Mouse (Mus musculus) neural tube, embryonic 15.5 days (tissue): ENCODE results near the gene Zbtb2. TPM values are rescaled to one million over a fixed set of nuclear protein-coding genes. Genes with fewer than 3 reads are reported as not detected.
"Not testable (repeated sequence)": the region's sequence is repeated elsewhere in the genome, so short reads cannot be mapped to it uniquely, and the experiment has no call there.

ENCODE experiments used
- ATAC-seq: fragments of 200-750 bp; cut with Nextera tagmentation; 2 replicates; pipeline ENCODE4 v1.8.0; 2017; ENCODE audit warnings: mild to moderate bottlenecking, moderate TSS enrichment, moderate library complexity; ENCODE audit not compliant: low FRiP score
- H3K27ac ChIP-seq: fragments of 300-500 bp; sonication (generic); replicated peaks from 2 replicates; pipeline ENCODE4 v1.5.1; 2015; ENCODE audit warnings: mild to moderate bottlenecking, inconsistent platforms
- H3K27me3 ChIP-seq: fragments of 300-500 bp; sonication (generic); replicated peaks from 2 replicates; pipeline ENCODE4 v1.6.1; 2015; ENCODE audit warnings: inconsistent platforms
- H3K36me3 ChIP-seq: fragments of 300-500 bp; sonication (generic); 2 replicates; pipeline ENCODE4 v1.6.1; 2015; ENCODE audit warnings: inconsistent platforms
- H3K4me1 ChIP-seq: fragments of 300-500 bp; sonication (generic); 2 replicates; pipeline ENCODE4 v1.6.1; 2015; ENCODE audit warnings: inconsistent platforms
- H3K4me2 ChIP-seq: fragments of 300-500 bp; sonication (generic); 2 replicates; pipeline ENCODE4 v1.6.1; 2015; ENCODE audit warnings: inconsistent platforms, mild to moderate bottlenecking, moderate library complexity
- H3K4me3 ChIP-seq: fragments of 300-500 bp; sonication (generic); replicated peaks from 2 replicates; pipeline ENCODE4 v1.5.1; 2015; ENCODE audit warnings: mild to moderate bottlenecking, inconsistent platforms
- H3K9ac ChIP-seq: fragments of 300-500 bp; sonication (generic); replicated peaks from 2 replicates; pipeline ENCODE4 v1.6.1; 2015; ENCODE audit warnings: mild to moderate bottlenecking, inconsistent platforms
- H3K9me3 ChIP-seq: fragments of 300-500 bp; sonication (generic); replicated peaks from 2 replicates; pipeline ENCODE4 v1.6.1; 2016; ENCODE audit warnings: inconsistent platforms
- WGBS: fragments of 180-500 bp; shearing (Covaris S2); methylation state at CpG from one replicate; pipeline ENCODE4 v1.1.7; 2015; ENCODE audit warnings: mixed read lengths; 5-methylcytosine and 5-hydroxymethylcytosine counted together
- polyA plus RNA-seq: library from polyadenylated mRNA; unstranded; fragments of >200 nt; fragmentation: Nextera tagmentation; extraction: Ambion mirVana; gene quantifications from 2 replicates; pipeline ENCODE4 v1.2.1, GENCODE M21; 2015

Gene Zbtb2
- polyA plus RNA-seq, result 13.1 and 13.4 TPM in 2 replicates

GRCm38 (mm10) chr10:4387701-4388383, at the start of gene Zbtb2:
Zbtb2 (minus strand) TSS chr10:4388108.
- H3K9me3 ChIP-seq, result no peaks in the 10 kb centered on the region
- H3K36me3 ChIP-seq, result no peaks in the 10 kb centered on the region
- H3K4me3 ChIP-seq, result peak within 1 kb of the TSS; percentile 91
- WGBS, result under 1% methylated on average over 41 of the region's 87 CpGs
- peak within 1 kb of the TSS; percentile 100 for H3K27ac ChIP-seq
- ATAC-seq, result peak; percentile 7; the same call in 1 of the 2 replicates
- peaks cover 44% of the 10 kb centered on the region for H3K4me1 ChIP-seq
- peak within 1 kb of the TSS; percentile 99 for H3K9ac ChIP-seq
- H3K4me2 ChIP-seq, result peak within 1 kb of the TSS; percentile 71
- H3K27me3 ChIP-seq, result no peaks in the 10 kb centered on the region

GRCm38 (mm10) chr10:4435416-4435815, 47.5 kb upstream of the Zbtb2 start:
- no peak overlapping the region for H3K9ac ChIP-seq
- H3K4me3 ChIP-seq, result no peak overlapping the region
- ATAC-seq, result no peak
- H3K27ac ChIP-seq, result no peak overlapping the region
- peaks cover 22% of the 10 kb centered on the region for H3K36me3 ChIP-seq
- H3K27me3 ChIP-seq, result no peaks in the 10 kb centered on the region
- H3K9me3 ChIP-seq, result no peaks in the 10 kb centered on the region
- H3K4me2 ChIP-seq, result no peak overlapping the region
- WGBS, result 90% methylated on average over 3 of the region's 3 CpGs
- peaks cover 20% of the 10 kb centered on the region for H3K4me1 ChIP-seq

- WGBS, result 91% methylated on average over 2 of the region's 2 CpGs
- ATAC-seq, result not testable (repeated sequence)
Measured at GRCm38 (mm10) chr10:4433871-4434270, 46.0 kb upstream of the Zbtb2 start.

GRCm38 (mm10) chr10:4432996-4433755, 45.3 kb upstream of the Zbtb2 start:
- Histone ChIP-seq H3K4me2 (peak overlapping the region; percentile 59), H3K27me3 (no peaks in the 10 kb centered on the region), H3K9ac (peak overlapping the region; percentile 62), H3K4me1 (peaks cover 21% of the 10 kb centered on the region), H3K9me3 (no peaks in the 10 kb centered on the region), H3K27ac (peak overlapping the region; percentile 88), H3K36me3 (peaks cover 5% of the 10 kb centered on the region; the same call in 1 of the 2 replicates), H3K4me3 (peak overlapping the region; percentile 61)
- 11% methylated on average over 19 of the region's 19 CpGs for WGBS
- peak; percentile 13; the same call in 1 of the 2 replicates for ATAC-seq

More at GRCm38 (mm10) chr10:4433871-4434270, 46.0 kb upstream of the Zbtb2 start:
- Histone ChIP-seq H3K4me2 (peak overlapping the region; percentile 59; the same call in 1 of the 2 replicates), H3K4me1 (peaks cover 21% of the 10 kb centered on the region)
- not testable (repeated sequence) for H3K36me3 ChIP-seq, H3K27ac ChIP-seq, H3K9me3 ChIP-seq, H3K9ac ChIP-seq, H3K27me3 ChIP-seq, H3K4me3 ChIP-seq

- peak within 1 kb of the TSS; percentile 62 for H3K9ac ChIP-seq
- peak; percentile 96 for ATAC-seq
- peak within 1 kb of the TSS; percentile 88 for H3K27ac ChIP-seq
- peaks cover 21% of the 10 kb centered on the region for H3K4me1 ChIP-seq
- H3K27me3 ChIP-seq, result no peaks in the 10 kb centered on the region
- peak within 1 kb of the TSS; percentile 73 for H3K4me2 ChIP-seq
- no peaks in the 10 kb centered on the region for H3K9me3 ChIP-seq
- peak within 1 kb of the TSS; percentile 61 for H3K4me3 ChIP-seq
- H3K36me3 ChIP-seq, result peaks cover 4% of the 10 kb centered on the region; the same call in 1 of the 2 replicates
- under 1% methylated on average over 73 of the region's 75 CpGs for WGBS
Measured at GRCm38 (mm10) chr10:4432123-4432931, 44.4 kb upstream of the Zbtb2 start, which contains the start of the genes Rmnd1 and Armt1. Rmnd1 (minus strand) TSS chr10:4432388. Armt1 (plus strand) TSS chr10:4432467.

GRCm38 (mm10) chr10:4431746-4432122, 43.8 kb upstream of the Zbtb2 start:
- Histone ChIP-seq H3K36me3 (peaks cover 7% of the 10 kb centered on the region), H3K4me3 (peak overlapping the region; percentile 61), H3K27ac (peak overlapping the region; percentile 81), H3K27me3 (no peaks in the 10 kb centered on the region), H3K4me1 (peaks cover 21% of the 10 kb centered on the region), H3K9me3 (no peaks in the 10 kb centered on the region), H3K4me2 (peak overlapping the region; percentile 73), H3K9ac (peak overlapping the region; percentile 58)
- peak; percentile 56 for ATAC-seq
- WGBS, result 10% methylated on average over 5 of the region's 5 CpGs

GRCm38 (mm10) chr10:4430826-4431225, 42.9 kb upstream of the Zbtb2 start:
- ATAC-seq, result no peak
- Histone ChIP-seq H3K4me3 (peak overlapping the region; percentile 61), H3K4me2 (peak overlapping the region; percentile 73), H3K9ac (no peak overlapping the region; the same call in 1 of the 2 replicates), H3K27me3 (no peaks in the 10 kb centered on the region), H3K36me3 (peaks cover 16% of the 10 kb centered on the region), H3K9me3 (no peaks in the 10 kb centered on the region), H3K4me1 (peaks cover 21% of the 10 kb centered on the region), H3K27ac (no peak overlapping the region)
- 82% methylated on average over 3 of the region's 3 CpGs for WGBS

GRCm38 (mm10) chr10:4430399-4430798, 42.5 kb upstream of the Zbtb2 start:
- no peak overlapping the region for H3K9ac ChIP-seq
- 89% methylated on average over 8 of the region's 8 CpGs for WGBS
- no peak overlapping the region for H3K4me2 ChIP-seq
- no peak for ATAC-seq
- H3K27ac ChIP-seq, result no peak overlapping the region
- H3K36me3 ChIP-seq, result peaks cover 20% of the 10 kb centered on the region
- no peaks in the 10 kb centered on the region for H3K9me3 ChIP-seq
- 0 out of 2 replicates have a peak overlapping the region, but pooled peaks have one; percentile 61 for H3K4me3 ChIP-seq
- peaks cover 21% of the 10 kb centered on the region for H3K4me1 ChIP-seq
- H3K27me3 ChIP-seq, result no peaks in the 10 kb centered on the region

- ATAC-seq, result no peak
- Histone ChIP-seq H3K27me3 (no peaks in the 10 kb centered on the region), H3K4me1 (no peaks in the 10 kb centered on the region), H3K9ac (no peak overlapping the region; the same call in 1 of the 2 replicates), H3K9me3 (no peaks in the 10 kb centered on the region), H3K27ac (no peak overlapping the region), H3K4me2 (no peak overlapping the region), H3K36me3 (peaks cover 49% of the 10 kb centered on the region), H3K4me3 (no peak overlapping the region)
- WGBS, result 70% methylated on average over 8 of the region's 8 CpGs
Measured at GRCm38 (mm10) chr10:4425245-4425644, 37.3 kb upstream of the Zbtb2 start.

GRCm38 (mm10) chr10:4407191-4407590, 19.3 kb upstream of the Zbtb2 start:
- no peaks in the 10 kb centered on the region for H3K9me3 ChIP-seq
- H3K4me1 ChIP-seq, result no peaks in the 10 kb centered on the region
- H3K27ac ChIP-seq, result no peak overlapping the region
- WGBS, result 100% methylated on average over 1 of the region's 1 CpGs
- no peak overlapping the region for H3K4me2 ChIP-seq
- no peak for ATAC-seq
- no peak overlapping the region for H3K9ac ChIP-seq
- H3K4me3 ChIP-seq, result no peak overlapping the region
- H3K36me3 ChIP-seq, result peaks cover 44% of the 10 kb centered on the region
- H3K27me3 ChIP-seq, result no peaks in the 10 kb centered on the region

- Histone ChIP-seq H3K9ac (no peak overlapping the region), H3K27ac (no peak overlapping the region; the same call in 1 of the 2 replicates), H3K36me3 (peaks cover 38% of the 10 kb centered on the region), H3K27me3 (no peaks in the 10 kb centered on the region), H3K4me2 (no peak overlapping the region), H3K9me3 (no peaks in the 10 kb centered on the region), H3K4me1 (no peaks in the 10 kb centered on the region), H3K4me3 (no peak overlapping the region)
- ATAC-seq, result peak; percentile 30; the same call in 1 of the 2 replicates
- WGBS, result 75% methylated on average over 5 of the region's 5 CpGs
Measured at GRCm38 (mm10) chr10:4405511-4405910, 17.6 kb upstream of the Zbtb2 start.
